Mouse (Mus musculus): Measurements from ENCODE around the gene Rita1.

DNA sequence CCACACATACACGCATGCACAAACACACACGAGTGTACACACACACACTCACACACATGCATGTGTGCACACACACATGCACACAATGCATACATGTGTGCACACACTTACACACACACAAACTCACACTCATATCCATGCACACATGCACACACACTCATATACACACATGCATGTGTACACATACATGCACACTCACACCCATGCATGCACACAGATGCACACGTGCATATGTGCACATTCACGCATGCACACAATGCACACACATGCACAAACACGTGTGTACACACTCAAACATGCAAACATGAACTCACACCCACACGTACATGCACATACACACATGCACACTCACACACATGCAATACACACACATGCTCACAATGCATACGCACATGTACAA, 27.7 kb upstream of the Rita1 start:
- TF ChIP-seq POLR2A (IDR thresholded peaks at IDR 0.05; ENCODE audit: low read depth, low read length) (no peak), CTCF (IDR thresholded peaks at IDR 0.05; ENCODE audit: extremely low read depth, insufficient read depth, insufficient read length, insufficient replicate concordance) (no peak)
